Mouse (Mus musculus): Measurements from ENCODE around the gene Recql. TPM values are rescaled to one million over a fixed set of nuclear protein-coding genes. Genes with fewer than 3 reads are reported as not detected.

The Recql gene
- polyA plus RNA-seq, 1 experiment, result 15.6 TPM

- H3ac ChIP-seq (ENCODE audit: control insufficient read depth, insufficient read length, low read depth), result no peak overlapping the region
- peaks cover 3% of the 10 kb centered on the region for H3K79me3 ChIP-seq (ENCODE audit: low read depth)
- H3K79me2 ChIP-seq (ENCODE audit: control insufficient read depth, insufficient read depth), result peaks cover 13% of the 10 kb centered on the region
- H3K36me3 ChIP-seq (ENCODE audit: control insufficient read depth, insufficient read depth), result peaks cover 28% of the 10 kb centered on the region
- no peak overlapping the region for H3K4me3 ChIP-seq (ENCODE audit: insufficient read depth, poor library complexity, severe bottlenecking)
- TF ChIP-seq CTCF (IDR thresholded peaks at IDR 0.05; ENCODE audit: control insufficient read depth, insufficient read depth, insufficient read length) (no peak), USF1 (IDR thresholded peaks at IDR 0.05; ENCODE audit: low read depth) (no peak), MAX (IDR thresholded peaks at IDR 0.05) (no peak)
- no peaks in the 10 kb centered on the region for H3K27me3 ChIP-seq (ENCODE audit: control insufficient read depth, insufficient read depth, insufficient read length)
Measured at GRCm38 (mm10) chr6:142347431-142348385, 39.2 kb downstream of the Recql start.

GRCm38 (mm10) chr6:142346181-142347110 is 40.4 kb downstream of the Recql start:
- Histone ChIP-seq H3K4me3 (ENCODE audit: insufficient read depth, poor library complexity, severe bottlenecking) (peak overlapping the region; percentile 48), H3ac (ENCODE audit: control insufficient read depth, insufficient read length, low read depth) (peak overlapping the region; percentile 64), H3K36me3 (ENCODE audit: control insufficient read depth, insufficient read depth) (peaks cover 20% of the 10 kb centered on the region), H3K79me3 (ENCODE audit: low read depth) (peaks cover 3% of the 10 kb centered on the region), H3K79me2 (ENCODE audit: control insufficient read depth, insufficient read depth) (peaks cover 13% of the 10 kb centered on the region), H3K27me3 (ENCODE audit: control insufficient read depth, insufficient read depth, insufficient read length) (no peaks in the 10 kb centered on the region)
- no peak for TF ChIP-seq USF1 (IDR thresholded peaks at IDR 0.05; ENCODE audit: low read depth)
- no peak for TF ChIP-seq FOSL1 (IDR thresholded peaks at IDR 0.05; ENCODE audit: insufficient read depth, low read length, poor library complexity, severe bottlenecking)
- TF ChIP-seq MYOD1 (IDR thresholded peaks at IDR 0.05; ENCODE audit: control insufficient read depth, insufficient read length, low read depth), result no peak
- TF ChIP-seq MYOG (IDR thresholded peaks at IDR 0.05; ENCODE audit: control insufficient read depth, extremely low read depth, insufficient read length), result no peak
- no peak for TF ChIP-seq CEBPB (IDR thresholded peaks at IDR 0.05; ENCODE audit: low read depth)
- no peak for TF ChIP-seq MAX (IDR thresholded peaks at IDR 0.05)
- TF ChIP-seq CTCF (IDR thresholded peaks at IDR 0.05; ENCODE audit: control insufficient read depth, insufficient read depth, insufficient read length), result no peak

- H3ac ChIP-seq (ENCODE audit: control insufficient read depth, insufficient read length, low read depth), result peak within 1 kb of the TSS; percentile 64
- H3K27me3 ChIP-seq (ENCODE audit: control insufficient read depth, insufficient read depth, insufficient read length), result no peaks in the 10 kb centered on the region
- peaks cover 13% of the 10 kb centered on the region for H3K79me2 ChIP-seq (ENCODE audit: control insufficient read depth, insufficient read depth)
- H3K79me3 ChIP-seq (ENCODE audit: low read depth), result peaks cover 3% of the 10 kb centered on the region
- peak within 1 kb of the TSS; percentile 48 for H3K4me3 ChIP-seq (ENCODE audit: insufficient read depth, poor library complexity, severe bottlenecking)
- H3K36me3 ChIP-seq (ENCODE audit: control insufficient read depth, insufficient read depth), result peaks cover 12% of the 10 kb centered on the region
- peak; percentile 51 for TF ChIP-seq USF1 (IDR thresholded peaks at IDR 0.05; ENCODE audit: low read depth)
- TF ChIP-seq CTCF (IDR thresholded peaks at IDR 0.05; ENCODE audit: control insufficient read depth, insufficient read depth, insufficient read length), result no peak
- TF ChIP-seq FOSL1 (IDR thresholded peaks at IDR 0.05; ENCODE audit: insufficient read depth, low read length, poor library complexity, severe bottlenecking), result no peak
- peak; percentile 91 for TF ChIP-seq MAX (IDR thresholded peaks at IDR 0.05)
Measured at GRCm38 (mm10) chr6:142345440-142346038, 41.3 kb downstream of the Recql start, which contains the start of gene Pyroxd1. Gene Pyroxd1, plus strand, starts transcription at chr6:142345654.

GRCm38 (mm10) chr6:142343561-142343960 is 43.3 kb downstream of the Recql start:
- H3K36me3 ChIP-seq (ENCODE audit: control insufficient read depth, insufficient read depth), result no peaks in the 10 kb centered on the region
- H3K79me2 ChIP-seq (ENCODE audit: control insufficient read depth, insufficient read depth), result peaks cover 13% of the 10 kb centered on the region
- H3K4me3 ChIP-seq (ENCODE audit: insufficient read depth, poor library complexity, severe bottlenecking), result no peak overlapping the region
- H3ac ChIP-seq (ENCODE audit: control insufficient read depth, insufficient read length, low read depth), result no peak overlapping the region
- peaks cover 3% of the 10 kb centered on the region for H3K79me3 ChIP-seq (ENCODE audit: low read depth)
- no peaks in the 10 kb centered on the region for H3K27me3 ChIP-seq (ENCODE audit: control insufficient read depth, insufficient read depth, insufficient read length)
- TF ChIP-seq CTCF (IDR thresholded peaks at IDR 0.05; ENCODE audit: control insufficient read depth, insufficient read depth, insufficient read length) (peak; percentile 18), USF1 (IDR thresholded peaks at IDR 0.05; ENCODE audit: low read depth) (no peak)

- no peaks in the 10 kb centered on the region for H3K79me2 ChIP-seq (ENCODE audit: control insufficient read depth, insufficient read depth)
- TF ChIP-seq MAX (IDR thresholded peaks at IDR 0.05), result no peak
- no peak for TF ChIP-seq USF1 (IDR thresholded peaks at IDR 0.05; ENCODE audit: low read depth)
- no peak for TF ChIP-seq FOSL1 (IDR thresholded peaks at IDR 0.05; ENCODE audit: insufficient read depth, low read length, poor library complexity, severe bottlenecking)
- no peak for TF ChIP-seq CTCF (IDR thresholded peaks at IDR 0.05; ENCODE audit: control insufficient read depth, insufficient read depth, insufficient read length)
- no peak for TF ChIP-seq CEBPB (IDR thresholded peaks at IDR 0.05; ENCODE audit: low read depth)
- no peak for TF ChIP-seq MYOD1 (IDR thresholded peaks at IDR 0.05; ENCODE audit: control insufficient read depth, insufficient read length, low read depth)
- no peak for TF ChIP-seq MYOG (IDR thresholded peaks at IDR 0.05; ENCODE audit: control insufficient read depth, extremely low read depth, insufficient read length)
- H3K27me3 ChIP-seq (ENCODE audit: control insufficient read depth, insufficient read depth, insufficient read length), result no peaks in the 10 kb centered on the region
- no peak overlapping the region for H3K4me3 ChIP-seq (ENCODE audit: insufficient read depth, poor library complexity, severe bottlenecking)
- no peaks in the 10 kb centered on the region for H3K36me3 ChIP-seq (ENCODE audit: control insufficient read depth, insufficient read depth)
- no peaks in the 10 kb centered on the region for H3K79me3 ChIP-seq (ENCODE audit: low read depth)
- no peak overlapping the region for H3ac ChIP-seq (ENCODE audit: control insufficient read depth, insufficient read length, low read depth)
Measured at GRCm38 (mm10) chr6:142339576-142339975, 47.3 kb downstream of the Recql start.
